Mouse (Mus musculus): Measurements from ENCODE around the gene Icmt. TPM values are rescaled to one million over a fixed set of nuclear protein-coding genes. Genes with fewer than 3 reads are reported as not detected.

Gene Icmt
- total RNA-seq, 2 experiments from 2014 or later = 25.4 to 25.8 TPM

DNA sequence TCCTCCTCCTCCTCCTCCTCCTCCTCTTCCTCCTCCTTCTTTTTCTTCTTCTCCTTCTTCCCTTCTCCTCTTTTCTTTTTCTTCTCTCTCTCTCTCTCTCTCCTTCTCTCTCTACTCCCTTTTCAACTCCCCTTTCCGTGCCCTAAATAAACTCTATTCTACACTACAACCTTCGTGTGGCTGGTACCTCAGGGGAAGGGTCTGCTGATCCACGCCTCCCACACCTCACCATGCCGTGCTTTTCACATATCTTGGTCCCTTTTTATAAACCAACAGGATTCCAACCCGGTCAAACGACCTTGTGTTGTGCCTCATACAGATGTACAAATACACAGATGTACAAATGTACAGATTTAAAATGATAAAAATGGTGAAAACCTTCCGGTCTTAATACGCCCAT, 656 bp upstream of the Icmt start:
- no peak for DNase-seq
- intact Hi-C loops (cut with DNase I) = no loop called here

- no peak for DNase-seq
- intact Hi-C loops (cut with DNase I) = loop anchor here (2.0 kb wide), 1 partner anchor 26 kb away; the partner anchor contains the start of gene Rpl22
Measured at GRCm38 (mm10) chr4:152298836-152299235, 1.8 kb downstream of the Icmt start.

DNA sequence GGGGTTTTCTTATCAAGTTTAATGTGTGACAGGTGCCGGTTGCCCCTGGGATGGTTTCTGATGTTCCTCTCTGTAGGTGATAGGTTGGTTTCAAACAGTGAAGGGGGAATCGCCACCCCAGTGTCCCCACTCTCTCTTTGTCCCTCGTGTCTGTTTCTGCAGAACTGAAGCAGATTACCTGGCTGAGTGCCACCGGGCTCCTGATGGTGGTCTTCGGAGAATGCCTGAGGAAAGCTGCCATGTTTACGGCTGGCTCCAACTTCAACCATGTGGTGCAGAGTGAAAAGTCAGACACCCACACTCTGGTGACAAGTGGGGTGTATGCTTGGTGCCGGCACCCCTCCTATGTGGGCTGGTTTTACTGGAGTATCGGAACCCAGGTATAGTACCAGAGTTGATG, 3.3 kb downstream of the Icmt start:
- intact Hi-C loops (cut with DNase I) = no loop called here
- no peak for DNase-seq

- intact Hi-C loops (cut with DNase I) = no loop called here
- DNase-seq = no peak
Measured at GRCm38 (mm10) chr4:152302012-152302411, 5.0 kb downstream of the Icmt start.

- intact Hi-C loops (cut with DNase I) = no loop called here
- no peak for DNase-seq
Measured at GRCm38 (mm10) chr4:152303172-152303571, 6.1 kb downstream of the Icmt start.

GRCm38 (mm10) chr4:152304685-152305084, 7.7 kb downstream of the Icmt start:
- intact Hi-C loops (cut with DNase I) = no loop called here
- DNase-seq = no peak

DNA sequence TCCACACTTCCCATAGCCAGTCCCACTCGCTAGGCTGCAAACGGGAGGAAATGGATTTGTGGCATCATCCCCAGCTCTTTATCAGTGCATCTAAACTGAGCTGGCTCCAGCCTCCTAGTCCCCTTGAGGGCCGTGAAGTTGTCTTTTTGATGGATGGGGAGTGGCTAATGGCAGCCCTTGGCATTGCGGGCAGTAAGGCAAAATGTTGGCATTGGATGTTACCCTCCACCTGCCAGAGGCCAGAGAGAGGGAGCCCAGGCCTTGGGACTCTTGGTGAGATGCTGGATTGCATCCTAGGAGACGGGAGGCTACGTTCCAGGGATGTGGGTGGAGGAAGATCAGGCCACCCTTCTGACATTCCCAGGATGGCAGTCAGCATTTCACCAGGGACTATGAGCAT, 9.0 kb downstream of the Icmt start:
- intact Hi-C loops (cut with DNase I) = no loop called here
- DNase-seq = no peak

DNA sequence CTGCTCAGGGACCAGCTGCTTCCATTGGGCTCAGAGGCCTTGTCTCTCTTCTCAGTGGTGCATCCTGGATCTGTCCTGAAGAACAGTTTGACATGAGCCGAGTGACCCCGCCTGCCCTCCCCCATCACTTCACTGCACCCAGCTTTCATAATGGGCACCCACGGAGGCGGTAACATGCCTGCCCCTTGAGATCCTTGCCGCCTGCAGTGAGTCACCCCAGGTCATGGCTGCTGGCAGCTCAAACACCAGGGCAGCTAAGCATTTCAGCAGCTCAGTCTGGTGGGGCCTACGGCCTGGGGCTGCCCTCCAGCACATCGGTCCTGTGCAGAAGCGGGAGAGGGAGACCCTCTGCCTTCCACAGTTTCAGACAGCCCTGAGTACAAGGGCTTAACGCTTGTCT, 10.5 kb downstream of the Icmt start:
- intact Hi-C loops (cut with DNase I) = no loop called here
- no peak for DNase-seq

- intact Hi-C loops (cut with DNase I) = no loop called here
Measured at GRCm38 (mm10) chr4:152312186-152312585, 15.2 kb downstream of the Icmt start.

GRCm38 (mm10) chr4:152313211-152313632, 16.2 kb downstream of the Icmt start:
- intact Hi-C loops (cut with DNase I) = no loop called here
- DNase-seq = no peak

More at GRCm38 (mm10) chr4:152312186-152312585, 15.2 kb downstream of the Icmt start:
- no peak for DNase-seq

- intact Hi-C loops (cut with DNase I) = no loop called here
- DNase-seq = no peak
Measured at GRCm38 (mm10) chr4:152313934-152314333, 16.9 kb downstream of the Icmt start.

DNA sequence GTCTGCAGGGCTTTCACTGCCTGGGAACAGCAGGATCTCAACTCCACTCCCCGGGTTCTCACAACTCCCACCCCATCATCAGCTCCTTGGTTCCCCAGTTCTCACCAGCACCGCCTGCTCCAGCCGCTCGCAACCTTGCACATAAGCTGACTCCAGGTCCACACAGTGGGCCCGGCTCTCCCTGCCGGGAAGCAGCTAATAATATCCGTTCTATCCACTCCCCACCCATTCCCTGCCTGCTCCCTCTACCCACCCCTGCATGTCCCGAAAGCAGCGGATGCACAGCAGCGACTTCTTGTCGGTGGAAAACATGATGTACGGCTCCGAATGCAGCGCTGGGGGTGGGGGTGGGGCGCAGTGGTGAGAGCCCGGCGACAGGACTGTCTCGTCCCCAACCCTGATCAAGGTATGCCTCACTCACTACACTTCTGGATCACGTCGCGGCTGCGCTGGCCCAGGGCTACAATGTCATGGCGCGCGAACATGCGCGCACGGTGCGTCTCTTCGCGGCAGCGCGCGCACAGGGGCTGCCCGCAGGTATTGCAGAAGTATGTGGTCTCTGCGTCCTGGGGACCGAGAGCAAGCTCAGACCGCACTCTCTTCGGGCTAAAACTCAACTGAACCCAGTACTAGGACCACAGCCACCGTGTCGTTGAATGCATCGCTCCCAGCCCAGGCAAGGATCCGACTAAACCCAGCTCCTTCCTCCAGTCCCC, 18.6 kb downstream of the Icmt start:
- intact Hi-C loops (cut with DNase I) = no loop called here
- DNase-seq = no peak

DNA sequence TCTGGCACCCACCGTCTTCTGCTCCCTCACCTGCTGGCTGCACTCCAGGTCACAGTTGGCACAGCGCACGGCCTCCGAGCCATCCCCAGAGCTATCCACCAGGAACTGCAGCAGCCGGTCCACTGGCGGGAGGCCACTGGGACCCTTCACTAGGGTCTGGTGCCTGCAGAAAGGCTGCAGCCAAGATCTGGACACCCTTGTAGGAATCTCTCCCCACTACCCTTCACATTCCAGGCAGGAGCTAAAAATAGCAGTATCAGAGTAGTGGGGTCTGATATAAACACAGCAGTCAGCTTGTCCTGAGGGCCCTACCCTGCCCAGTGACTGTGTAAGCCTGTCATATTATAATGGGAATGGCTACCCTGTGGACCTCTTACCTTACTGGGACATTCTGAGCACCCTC, 20.6 kb downstream of the Icmt start:
- intact Hi-C loops (cut with DNase I) = no loop called here
- peak in 1 of 2 experiments; percentile 40 for DNase-seq

GRCm38 (mm10) chr4:152318517-152319234, 21.6 kb downstream of the Icmt start, which contains the start of gene Rnf207:
Gene Rnf207, minus strand, starts transcription at chr4:152318993.
- intact Hi-C loops (cut with DNase I) = no loop called here
- peak; percentile 67 to 75 for DNase-seq

DNA sequence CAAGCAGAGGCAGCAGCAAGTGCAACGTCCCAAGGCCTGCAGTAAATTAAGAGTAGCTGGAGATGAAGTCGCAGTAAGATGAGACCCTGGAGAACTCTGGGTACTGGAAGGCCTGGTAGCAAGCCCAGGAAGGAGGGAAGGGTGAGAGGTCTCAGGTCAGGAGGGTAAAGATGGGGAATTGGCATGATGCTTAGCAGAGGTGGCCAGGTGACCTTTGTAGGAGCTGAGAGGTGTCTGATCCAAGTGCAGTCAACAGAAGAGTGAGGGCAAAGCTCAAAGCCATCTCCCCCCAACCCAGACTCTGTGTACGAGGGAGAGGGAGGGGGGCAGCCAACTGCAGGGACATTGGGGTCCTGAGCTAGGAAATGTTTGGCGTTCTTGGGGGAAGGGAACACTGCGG, 24.4 kb downstream of the Icmt start:
- DNase-seq = no peak
- intact Hi-C loops (cut with DNase I) = no loop called here

DNA sequence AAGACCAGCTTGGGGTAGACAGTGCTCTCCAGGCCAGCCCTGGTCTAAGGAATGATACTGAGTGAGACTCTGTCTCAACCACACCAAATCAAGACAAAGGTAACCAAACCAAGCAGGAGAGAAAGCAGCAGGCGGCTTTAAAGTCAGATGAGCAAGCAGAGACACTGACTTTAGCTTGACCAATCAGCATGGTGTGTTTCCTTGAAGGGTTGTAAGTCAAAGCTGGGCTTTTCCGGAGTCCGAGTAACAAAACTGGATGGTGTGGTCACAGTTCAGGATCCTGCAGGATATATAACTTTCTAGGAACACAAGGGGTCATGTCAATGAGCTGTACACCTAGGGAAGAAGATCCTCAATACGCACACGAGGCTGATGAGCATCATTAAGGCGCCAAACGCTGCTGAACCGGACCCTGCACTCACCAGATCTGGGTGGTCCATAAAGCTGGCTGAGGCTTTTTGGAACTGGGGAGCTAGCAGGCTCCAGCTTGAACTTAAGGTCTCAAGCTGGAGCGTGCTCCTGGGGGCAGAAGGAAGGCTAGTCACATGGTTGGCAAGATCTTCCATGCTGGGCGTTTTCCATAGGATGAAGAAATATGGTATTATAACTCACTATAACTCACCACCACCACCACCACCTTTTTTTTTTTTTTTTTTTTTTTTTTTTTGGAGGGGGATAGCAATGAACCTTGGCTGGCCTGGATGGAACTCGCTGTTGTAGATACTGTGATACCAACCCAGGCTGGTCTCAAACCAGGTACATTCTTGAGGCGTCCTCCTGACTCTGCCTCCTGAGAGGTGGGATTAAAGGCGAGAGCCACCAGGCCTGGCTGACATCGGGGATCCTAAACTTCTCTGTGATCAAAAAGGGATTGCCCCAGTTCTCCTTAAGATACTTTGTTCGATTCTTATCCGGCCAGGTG, 27.9 kb downstream of the Icmt start:
- no peak for DNase-seq
- intact Hi-C loops (cut with DNase I) = loop anchor here (2.0 to 5.0 kb wide), 2 partner anchors 26 to 152 kb away; partner anchors contain the start of genes Kcnab2 and Nphp4

GRCm38 (mm10) chr4:152325574-152326411, 28.8 kb downstream of the Icmt start, which contains the start of gene Rpl22:
Gene Rpl22, plus strand, starts transcription at chr4:152325742.
- DNase-seq = peak; percentile 90
- intact Hi-C loops (cut with DNase I) = loop anchor here (2.0 to 5.0 kb wide), 2 partner anchors 27 to 152 kb away; partner anchors contain the start of genes Kcnab2 and Nphp4

- intact Hi-C loops (cut with DNase I) = loop anchor here (5.0 kb wide), 1 partner anchor 151 kb away; the partner anchor contains the start of genes Kcnab2 and Nphp4
- no peak for DNase-seq
Measured at GRCm38 (mm10) chr4:152326543-152326942, 29.5 kb downstream of the Icmt start.

DNA sequence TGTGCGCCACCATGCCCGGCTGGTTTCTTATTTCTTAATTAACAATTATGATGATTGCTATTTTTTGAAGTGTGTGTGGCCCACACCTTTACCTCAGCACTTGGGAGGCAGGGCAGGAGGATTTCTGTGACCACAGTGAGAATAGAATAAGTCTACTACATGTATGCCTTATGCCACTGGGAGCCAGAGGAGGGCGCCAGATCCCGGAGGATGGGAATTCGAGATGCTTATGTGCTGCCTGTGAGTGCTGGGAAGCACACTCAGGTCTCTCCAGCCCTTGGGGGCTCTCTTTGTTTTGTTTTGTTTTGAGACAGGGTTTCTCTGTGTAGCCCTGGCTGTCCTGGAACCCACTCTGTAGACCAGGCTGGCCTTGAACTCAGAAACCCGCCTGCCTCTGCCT, 31.7 kb downstream of the Icmt start:
- intact Hi-C loops (cut with DNase I) = loop anchor here (5.0 kb wide), 1 partner anchor 149 kb away; the partner anchor contains the start of genes Kcnab2 and Nphp4
- DNase-seq = peak; percentile 20 to 48
